Mouse (Mus musculus): ENCODE data around the gene Dnm3. TPM values are rescaled to one million over a fixed set of nuclear protein-coding genes. Genes with fewer than 3 reads are reported as not detected.

Dnm3 gene
- polyA plus RNA-seq, 1 experiment: 1.6 TPM

GRCm38 (mm10) chr1:162463676-162464075 lies 14.2 kb downstream of the Dnm3 start:
- TF ChIP-seq USF1 (IDR thresholded peaks at IDR 0.05; ENCODE audit: low read depth) (no peak), FOSL1 (IDR thresholded peaks at IDR 0.05; ENCODE audit: insufficient read depth, low read length, poor library complexity, severe bottlenecking) (no peak), MYOD1 (IDR thresholded peaks at IDR 0.05; ENCODE audit: control insufficient read depth, insufficient read length, low read depth) (no peak), CTCF (IDR thresholded peaks at IDR 0.05; ENCODE audit: control insufficient read depth, insufficient read depth, insufficient read length) (no peak), CEBPB (IDR thresholded peaks at IDR 0.05; ENCODE audit: low read depth) (no peak), MYOG (IDR thresholded peaks at IDR 0.05; ENCODE audit: control insufficient read depth, extremely low read depth, insufficient read length) (no peak), MAX (IDR thresholded peaks at IDR 0.05) (no peak)
- no peaks in the 10 kb centered on the region for H3K36me3 ChIP-seq (ENCODE audit: control insufficient read depth, insufficient read depth)
- no peaks in the 10 kb centered on the region for H3K79me3 ChIP-seq (ENCODE audit: low read depth)
- no peak overlapping the region for H3K4me3 ChIP-seq (ENCODE audit: insufficient read depth, poor library complexity, severe bottlenecking)
- no peaks in the 10 kb centered on the region for H3K79me2 ChIP-seq (ENCODE audit: control insufficient read depth, insufficient read depth)
- no peak overlapping the region for H3ac ChIP-seq (ENCODE audit: control insufficient read depth, insufficient read length, low read depth)
- H3K27me3 ChIP-seq (ENCODE audit: control insufficient read depth, insufficient read depth, insufficient read length): no peaks in the 10 kb centered on the region

DNA sequence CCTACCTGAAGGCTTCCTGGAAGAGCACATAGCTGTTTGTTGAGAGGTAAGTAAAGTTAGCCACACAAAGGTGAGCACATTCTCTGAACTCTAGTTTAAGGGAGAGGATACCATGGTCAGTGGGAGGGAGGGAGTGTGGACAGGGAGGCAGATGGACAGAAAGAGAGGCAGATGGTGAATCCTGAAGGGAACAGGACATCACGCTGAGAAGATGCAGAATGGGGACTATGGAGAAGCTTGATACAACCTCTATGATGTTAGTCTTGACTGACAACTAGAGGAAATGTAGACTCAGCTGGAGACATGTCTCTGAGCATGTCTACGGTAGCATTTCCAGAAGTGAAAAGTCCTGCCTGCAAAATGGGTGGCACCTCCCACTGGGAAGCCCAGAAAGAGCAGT lies 19.1 kb downstream of the Dnm3 start:
- TF ChIP-seq CEBPB (IDR thresholded peaks at IDR 0.05; ENCODE audit: low read depth): no peak
- Histone ChIP-seq H3K27me3 (ENCODE audit: control insufficient read depth, insufficient read depth, insufficient read length) (no peaks in the 10 kb centered on the region), H3K36me3 (ENCODE audit: control insufficient read depth, insufficient read depth) (no peaks in the 10 kb centered on the region), H3K79me2 (ENCODE audit: control insufficient read depth, insufficient read depth) (no peaks in the 10 kb centered on the region), H3ac (ENCODE audit: control insufficient read depth, insufficient read length, low read depth) (no peak overlapping the region), H3K4me3 (ENCODE audit: insufficient read depth, poor library complexity, severe bottlenecking) (no peak overlapping the region), H3K79me3 (ENCODE audit: low read depth) (no peaks in the 10 kb centered on the region)

GRCm38 (mm10) chr1:162456861-162457260 lies 21.0 kb downstream of the Dnm3 start:
- no peaks in the 10 kb centered on the region for H3K79me3 ChIP-seq (ENCODE audit: low read depth)
- H3K4me3 ChIP-seq (ENCODE audit: insufficient read depth, poor library complexity, severe bottlenecking): no peak overlapping the region
- no peak overlapping the region for H3ac ChIP-seq (ENCODE audit: control insufficient read depth, insufficient read length, low read depth)
- H3K36me3 ChIP-seq (ENCODE audit: control insufficient read depth, insufficient read depth): no peaks in the 10 kb centered on the region
- no peak for TF ChIP-seq MYOD1 (IDR thresholded peaks at IDR 0.05; ENCODE audit: control insufficient read depth, insufficient read length, low read depth)
- no peak for TF ChIP-seq MYOG (IDR thresholded peaks at IDR 0.05; ENCODE audit: control insufficient read depth, extremely low read depth, insufficient read length)
- no peak for TF ChIP-seq FOSL1 (IDR thresholded peaks at IDR 0.05; ENCODE audit: insufficient read depth, low read length, poor library complexity, severe bottlenecking)
- TF ChIP-seq CTCF (IDR thresholded peaks at IDR 0.05; ENCODE audit: control insufficient read depth, insufficient read depth, insufficient read length): no peak
- TF ChIP-seq CEBPB (IDR thresholded peaks at IDR 0.05; ENCODE audit: low read depth): no peak
- no peak for TF ChIP-seq MAX (IDR thresholded peaks at IDR 0.05)
- TF ChIP-seq USF1 (IDR thresholded peaks at IDR 0.05; ENCODE audit: low read depth): no peak
- H3K79me2 ChIP-seq (ENCODE audit: control insufficient read depth, insufficient read depth): no peaks in the 10 kb centered on the region
- H3K27me3 ChIP-seq (ENCODE audit: control insufficient read depth, insufficient read depth, insufficient read length): no peaks in the 10 kb centered on the region

GRCm38 (mm10) chr1:162456406-162456805 lies 21.4 kb downstream of the Dnm3 start:
- H3K79me2 ChIP-seq (ENCODE audit: control insufficient read depth, insufficient read depth): no peaks in the 10 kb centered on the region
- no peaks in the 10 kb centered on the region for H3K36me3 ChIP-seq (ENCODE audit: control insufficient read depth, insufficient read depth)
- no peaks in the 10 kb centered on the region for H3K79me3 ChIP-seq (ENCODE audit: low read depth)
- H3K27me3 ChIP-seq (ENCODE audit: control insufficient read depth, insufficient read depth, insufficient read length): no peaks in the 10 kb centered on the region
- TF ChIP-seq MYOG (IDR thresholded peaks at IDR 0.05; ENCODE audit: control insufficient read depth, extremely low read depth, insufficient read length) (no peak), USF1 (IDR thresholded peaks at IDR 0.05; ENCODE audit: low read depth) (no peak), MYOD1 (IDR thresholded peaks at IDR 0.05; ENCODE audit: control insufficient read depth, insufficient read length, low read depth) (no peak), FOSL1 (IDR thresholded peaks at IDR 0.05; ENCODE audit: insufficient read depth, low read length, poor library complexity, severe bottlenecking) (no peak), CEBPB (IDR thresholded peaks at IDR 0.05; ENCODE audit: low read depth) (no peak), CTCF (IDR thresholded peaks at IDR 0.05; ENCODE audit: control insufficient read depth, insufficient read depth, insufficient read length) (no peak), MAX (IDR thresholded peaks at IDR 0.05) (no peak)
- H3ac ChIP-seq (ENCODE audit: control insufficient read depth, insufficient read length, low read depth): no peak overlapping the region
- H3K4me3 ChIP-seq (ENCODE audit: insufficient read depth, poor library complexity, severe bottlenecking): no peak overlapping the region

DNA sequence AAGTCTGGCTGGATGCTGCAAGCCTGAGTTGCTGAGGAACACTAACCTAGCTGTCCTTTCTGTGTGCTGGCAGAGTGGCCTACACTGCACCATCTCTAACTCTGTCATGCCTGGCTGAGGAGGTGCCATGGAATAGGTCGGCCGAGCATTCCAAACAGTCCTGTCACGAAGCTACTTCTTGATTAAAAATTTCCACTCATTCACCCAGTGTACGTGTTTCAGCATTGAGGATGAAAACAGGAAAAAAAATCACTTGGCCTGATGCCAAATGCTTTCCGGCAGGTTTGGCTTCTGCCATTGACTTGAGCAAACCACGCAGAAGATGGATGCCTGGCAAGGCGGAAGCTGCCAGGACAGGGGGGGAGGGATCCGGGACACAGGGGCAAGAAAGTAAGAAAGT lies 24.3 kb downstream of the Dnm3 start:
- Histone ChIP-seq H3K79me2 (ENCODE audit: control insufficient read depth, insufficient read depth) (no peaks in the 10 kb centered on the region), H3K36me3 (ENCODE audit: control insufficient read depth, insufficient read depth) (no peaks in the 10 kb centered on the region), H3K4me3 (ENCODE audit: insufficient read depth, poor library complexity, severe bottlenecking) (no peak overlapping the region), H3ac (ENCODE audit: control insufficient read depth, insufficient read length, low read depth) (no peak overlapping the region), H3K79me3 (ENCODE audit: low read depth) (no peaks in the 10 kb centered on the region), H3K27me3 (ENCODE audit: control insufficient read depth, insufficient read depth, insufficient read length) (no peaks in the 10 kb centered on the region)
- TF ChIP-seq MYOD1 (IDR thresholded peaks at IDR 0.05; ENCODE audit: control insufficient read depth, insufficient read length, low read depth) (no peak), MAX (IDR thresholded peaks at IDR 0.05) (no peak), CTCF (IDR thresholded peaks at IDR 0.05; ENCODE audit: control insufficient read depth, insufficient read depth, insufficient read length) (no peak), CEBPB (IDR thresholded peaks at IDR 0.05; ENCODE audit: low read depth) (no peak), FOSL1 (IDR thresholded peaks at IDR 0.05; ENCODE audit: insufficient read depth, low read length, poor library complexity, severe bottlenecking) (no peak), MYOG (IDR thresholded peaks at IDR 0.05; ENCODE audit: control insufficient read depth, extremely low read depth, insufficient read length) (no peak), USF1 (IDR thresholded peaks at IDR 0.05; ENCODE audit: low read depth) (no peak)

GRCm38 (mm10) chr1:162453030-162453429 lies 24.8 kb downstream of the Dnm3 start:
- TF ChIP-seq USF1 (IDR thresholded peaks at IDR 0.05; ENCODE audit: low read depth) (no peak), CEBPB (IDR thresholded peaks at IDR 0.05; ENCODE audit: low read depth) (no peak), FOSL1 (IDR thresholded peaks at IDR 0.05; ENCODE audit: insufficient read depth, low read length, poor library complexity, severe bottlenecking) (no peak), MYOG (IDR thresholded peaks at IDR 0.05; ENCODE audit: control insufficient read depth, extremely low read depth, insufficient read length) (no peak), MYOD1 (IDR thresholded peaks at IDR 0.05; ENCODE audit: control insufficient read depth, insufficient read length, low read depth) (no peak), CTCF (IDR thresholded peaks at IDR 0.05; ENCODE audit: control insufficient read depth, insufficient read depth, insufficient read length) (no peak), MAX (IDR thresholded peaks at IDR 0.05) (no peak)
- H3K36me3 ChIP-seq (ENCODE audit: control insufficient read depth, insufficient read depth): no peaks in the 10 kb centered on the region
- no peaks in the 10 kb centered on the region for H3K27me3 ChIP-seq (ENCODE audit: control insufficient read depth, insufficient read depth, insufficient read length)
- no peak overlapping the region for H3K4me3 ChIP-seq (ENCODE audit: insufficient read depth, poor library complexity, severe bottlenecking)
- H3K79me2 ChIP-seq (ENCODE audit: control insufficient read depth, insufficient read depth): no peaks in the 10 kb centered on the region
- no peaks in the 10 kb centered on the region for H3K79me3 ChIP-seq (ENCODE audit: low read depth)
- no peak overlapping the region for H3ac ChIP-seq (ENCODE audit: control insufficient read depth, insufficient read length, low read depth)

All from C2C12 (cell line).